9 mouse cellular contexts compared by ENCODE assay signal in genomic region chr2:6871281-6872130, GRCm38 (mm10).
DNase-seq lines count a peak whose midpoint lies in the region; ATAC-seq lines count a peak whose summit lies in the region.
"Had no signal": no experiment of that assay in that cellular context is flagged by ENCODE, and none has a peak within 500 bp of the region (broad histone marks: within the 10 kb centered on the region; RNA-seq: fewer than 3 reads in every experiment).

No protein-coding gene starts in this region.

- H3K4me3 ChIP-seq in hindbrain, embryonic 12.5 days: peak overlapping the region; percentile 93
- H3K4me3 ChIP-seq in lung, embryonic 16.5 days (ENCODE audit: low read length): peak overlapping the region; percentile 86

- peaks cover 41% of the 10 kb centered on the region for H3K4me1 ChIP-seq in hindbrain, embryonic 12.5 days
- peaks cover 12% of the 10 kb centered on the region; the same call in 1 of the 2 replicates for H3K4me1 ChIP-seq in lung, embryonic 16.5 days (replicated peaks; ENCODE audit: control insufficient read depth, insufficient read depth, low read length)

- H3K36me3 ChIP-seq in hindbrain, embryonic 12.5 days: no peaks in the 10 kb centered on the region
- H3K36me3 ChIP-seq in lung, embryonic 16.5 days (ENCODE audit: control insufficient read depth, insufficient read depth, low read length): no peaks in the 10 kb centered on the region
- H3K36me3 ChIP-seq: G1E had no signal

- H3K4me2 ChIP-seq in hindbrain, embryonic 12.5 days (replicated peaks): peak overlapping the region; percentile 80
- peak overlapping the region; percentile 94 for H3K4me2 ChIP-seq in lung, embryonic 16.5 days (ENCODE audit: low read depth, low read length)

- H3K9me3 ChIP-seq in hindbrain, embryonic 12.5 days (replicated peaks): no peaks in the 10 kb centered on the region
- H3K9me3 ChIP-seq in lung, embryonic 16.5 days (ENCODE audit: control insufficient read depth, low read length): no peaks in the 10 kb centered on the region

- DNase-seq in gastrocnemius, adult 18-20 months (ENCODE audit: low spot score): peak; percentile 35
- DNase-seq in gastrocnemius, postnatal 4 days (ENCODE audit: low spot score in 2 of 2): no peak
- peak; percentile 26 for DNase-seq in A20 (ENCODE audit: low read depth, low spot score)
- DNase-seq in cerebellum, adult 9-11 months: peak; percentile 71
- DNase-seq in ovary, adult 18-20 months (ENCODE audit: low spot score): no peak
- DNase-seq in ovary, postnatal 36 days (ENCODE audit: low spot score): no peak

- peak overlapping the region; percentile 96 for H3K27ac ChIP-seq in hindbrain, embryonic 12.5 days
- H3K27ac ChIP-seq in lung, embryonic 16.5 days (ENCODE audit: low read length): peak overlapping the region; percentile 89

- ATAC-seq in hindbrain, embryonic 12.5 days (ENCODE audit: low FRiP score): peak; percentile 49
- peak; percentile 69 for ATAC-seq in lung, embryonic 16.5 days (ENCODE audit: low read depth)

- H3K9ac ChIP-seq in hindbrain, embryonic 12.5 days: peak overlapping the region; percentile 97
- peak overlapping the region; percentile 81 for H3K9ac ChIP-seq in lung, embryonic 16.5 days (ENCODE audit: low read length)

- no peaks in the 10 kb centered on the region for H3K27me3 ChIP-seq in hindbrain, embryonic 12.5 days
- no peaks in the 10 kb centered on the region for H3K27me3 ChIP-seq in lung, embryonic 16.5 days (ENCODE audit: control insufficient read depth, insufficient read depth, low read depth, low read length)

- WGBS in hindbrain, embryonic 12.5 days: 3% methylated on average over 40 of the region's 40 CpGs
- WGBS in lung, embryonic 16.5 days: 3% methylated on average over 37 of the region's 40 CpGs

Comparison
In these comparisons a context has a peak if more than half of its experiments do, and no peak if none do; other contexts are left out.
1. DNase-seq: peak in gastrocnemius, adult 18-20 months (single experiment), A20 (single experiment) and cerebellum, adult 9-11 months (single experiment); none in gastrocnemius, postnatal 4 days (0 of 2), ovary, adult 18-20 months (single experiment) and ovary, postnatal 36 days (single experiment).